Mouse (Mus musculus): ENCODE results near the gene Zfand3.
A peak's percentile ranks its signal among the peaks of the same experiment; 100 is the strongest.

Gene Zfand3

DNA sequence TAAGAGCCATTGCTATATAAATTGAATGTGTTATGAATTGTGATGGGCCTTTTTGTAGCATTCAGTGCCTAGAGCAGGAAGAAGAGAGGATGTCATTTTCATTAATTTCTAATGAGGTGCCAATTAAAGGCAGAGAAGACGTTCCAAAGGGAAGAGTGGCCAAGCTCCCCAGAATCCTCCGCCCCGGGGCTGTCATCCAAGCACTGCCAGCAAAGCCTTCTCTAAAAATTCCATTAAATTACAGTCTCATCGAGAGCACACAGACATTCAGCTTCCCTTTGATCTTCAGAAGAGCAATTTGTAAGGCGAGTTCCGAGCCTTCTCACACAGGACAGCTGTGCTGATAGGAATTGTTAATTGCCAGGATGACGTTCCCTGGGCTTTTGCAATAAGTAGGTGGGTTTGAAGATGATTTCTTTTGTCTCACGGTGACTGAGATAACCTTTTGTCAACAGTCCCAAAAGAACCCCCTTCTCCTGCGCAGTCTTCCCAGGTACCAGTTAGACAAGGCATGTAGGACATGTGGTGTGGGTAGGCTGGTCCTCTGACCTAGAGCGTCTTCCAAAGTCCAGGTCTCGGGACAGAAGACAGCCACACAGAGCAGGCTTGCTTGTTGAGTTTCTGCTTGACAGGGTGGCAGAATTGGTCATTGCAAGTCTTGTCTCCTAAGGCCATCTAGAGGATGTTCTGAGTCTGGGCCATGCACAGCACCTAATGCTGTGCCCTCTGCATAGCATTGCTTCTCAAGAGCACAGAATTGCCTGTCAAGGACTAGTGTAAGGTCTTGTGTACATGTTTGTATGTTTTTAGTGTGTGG is 190.3 kb downstream of the Zfand3 start:
- DNase-seq (ENCODE audit: low spot score): no peak

DNA sequence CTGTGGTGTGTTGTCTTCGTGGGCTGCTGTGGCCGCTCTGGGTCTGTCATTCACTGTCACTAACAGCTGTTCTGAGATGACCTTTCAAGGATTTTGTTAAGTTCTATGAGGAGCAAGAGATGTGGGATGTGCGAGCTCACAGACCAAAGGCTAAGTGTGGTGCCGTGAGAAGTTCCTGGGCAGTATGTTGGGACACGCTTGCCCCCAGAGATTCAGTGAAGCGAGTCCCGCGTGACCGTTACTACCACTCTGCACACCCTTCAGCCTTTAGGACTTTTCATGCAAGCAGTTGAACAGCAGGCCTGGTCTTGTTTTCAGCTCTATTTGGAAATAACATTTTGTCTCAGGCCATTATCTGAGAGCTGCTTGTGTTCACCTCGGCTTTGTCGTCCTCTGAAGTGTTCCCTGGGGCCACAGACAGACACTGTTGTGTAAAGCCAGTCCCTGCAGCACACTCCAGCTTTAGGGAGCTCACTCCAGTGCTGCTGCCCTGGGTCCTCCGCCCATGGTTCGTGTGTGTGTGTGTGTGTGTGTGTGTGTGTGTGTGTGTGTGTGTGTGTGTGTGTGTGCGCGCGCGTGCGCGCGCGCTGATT is 191.2 kb downstream of the Zfand3 start:
- DNase-seq (ENCODE audit: low spot score): no peak

DNA sequence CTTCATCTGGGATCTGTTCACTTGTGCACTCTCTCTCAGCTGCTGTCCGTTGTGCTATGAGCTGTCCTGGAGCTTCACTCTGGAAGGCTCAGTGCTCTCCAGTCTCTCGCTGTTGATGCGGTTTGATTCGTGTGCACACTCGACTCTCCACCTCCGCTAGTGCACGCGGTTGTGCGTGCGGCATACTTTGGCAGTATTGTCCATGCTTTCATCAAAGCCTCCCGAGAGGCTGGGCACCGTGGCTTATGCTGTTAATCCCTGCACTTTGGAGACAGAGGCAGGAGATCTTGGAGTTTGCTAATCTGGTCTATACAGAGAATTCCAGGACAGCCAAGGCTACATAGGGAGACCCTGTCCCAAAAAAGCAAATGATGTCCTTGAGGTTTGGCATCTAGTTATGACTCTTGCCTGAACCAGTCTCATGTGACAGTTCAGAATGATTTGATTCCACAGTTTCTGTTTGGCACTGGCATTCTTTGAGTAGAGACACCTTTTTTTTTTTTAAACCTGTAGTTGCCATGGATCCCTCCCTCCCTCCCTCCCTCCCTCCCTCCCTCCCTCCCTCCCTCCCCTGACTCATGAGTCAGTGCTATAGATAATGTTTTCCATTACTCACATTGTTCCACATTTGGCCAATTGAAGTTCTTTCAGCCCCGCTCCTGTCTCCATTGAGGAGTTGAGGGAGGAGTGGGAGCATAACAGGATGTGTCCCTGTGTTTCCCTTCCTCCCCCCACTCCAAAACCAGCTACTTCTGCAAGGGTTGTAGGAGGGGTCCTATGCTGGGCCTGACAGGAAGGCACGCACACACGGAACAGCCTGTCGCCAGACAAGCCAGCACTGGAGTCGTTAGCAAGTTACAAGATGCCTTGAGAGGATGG is 192.1 kb downstream of the Zfand3 start:
- DNase-seq (ENCODE audit: low spot score): no peak

DNA sequence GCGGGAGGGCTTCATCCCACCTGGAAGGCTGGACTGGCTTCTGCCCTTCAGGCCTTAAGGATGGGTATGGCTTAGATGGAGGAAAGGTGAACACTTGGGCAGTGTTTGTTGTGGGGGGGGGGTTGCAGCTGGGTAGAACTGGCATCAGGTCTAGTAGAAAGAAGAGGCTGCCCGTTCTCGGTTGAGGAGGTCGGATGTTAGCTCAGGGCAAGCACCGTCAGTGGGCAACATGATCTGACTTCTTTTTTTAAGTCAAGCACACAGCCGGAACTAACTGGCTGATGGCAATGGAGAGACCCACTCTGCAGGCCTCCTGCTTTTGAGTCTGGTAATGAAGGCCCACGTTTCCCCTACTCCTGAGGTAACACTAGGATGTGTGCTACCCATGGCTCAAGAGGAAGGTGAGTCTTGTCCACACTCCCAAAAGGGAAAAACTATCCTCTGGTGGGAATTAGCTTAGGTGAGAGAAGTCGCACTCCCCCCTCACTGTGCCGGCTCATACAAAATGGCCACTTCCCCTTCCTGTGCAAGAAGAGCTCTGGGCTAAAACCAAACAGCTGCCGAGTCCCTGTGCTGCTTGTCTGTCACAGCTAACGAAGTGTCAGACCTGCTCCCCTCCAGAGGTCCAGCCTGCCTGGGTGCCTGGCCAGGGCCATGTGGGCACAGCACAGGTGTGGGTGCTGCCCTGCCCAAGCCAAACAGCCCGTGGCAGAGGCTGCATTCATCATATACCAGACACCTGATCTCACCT is 192.9 kb downstream of the Zfand3 start:
- no peak for DNase-seq (ENCODE audit: low spot score)

DNA sequence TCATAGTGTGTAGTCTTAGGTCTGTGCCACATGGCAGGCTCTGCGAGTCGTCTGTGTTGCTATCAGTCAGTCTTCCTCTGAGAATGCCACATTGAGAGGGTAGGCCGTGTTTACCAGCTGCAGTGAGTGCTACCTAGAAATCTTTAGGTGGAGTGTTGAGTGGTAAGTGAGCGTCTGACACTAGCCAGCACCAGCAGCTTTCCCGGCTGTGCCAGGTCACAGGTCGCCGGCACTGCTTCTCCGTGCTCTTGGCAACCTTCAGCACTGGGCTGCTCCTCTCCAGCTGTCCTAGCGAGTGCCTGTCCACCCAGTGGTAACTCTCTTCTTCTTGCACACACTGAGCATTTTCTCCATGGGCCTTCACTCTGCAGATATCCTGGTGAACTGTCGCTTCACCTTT is 193.9 kb downstream of the Zfand3 start:
- peak; percentile 17 for DNase-seq (ENCODE audit: low spot score)

DNA sequence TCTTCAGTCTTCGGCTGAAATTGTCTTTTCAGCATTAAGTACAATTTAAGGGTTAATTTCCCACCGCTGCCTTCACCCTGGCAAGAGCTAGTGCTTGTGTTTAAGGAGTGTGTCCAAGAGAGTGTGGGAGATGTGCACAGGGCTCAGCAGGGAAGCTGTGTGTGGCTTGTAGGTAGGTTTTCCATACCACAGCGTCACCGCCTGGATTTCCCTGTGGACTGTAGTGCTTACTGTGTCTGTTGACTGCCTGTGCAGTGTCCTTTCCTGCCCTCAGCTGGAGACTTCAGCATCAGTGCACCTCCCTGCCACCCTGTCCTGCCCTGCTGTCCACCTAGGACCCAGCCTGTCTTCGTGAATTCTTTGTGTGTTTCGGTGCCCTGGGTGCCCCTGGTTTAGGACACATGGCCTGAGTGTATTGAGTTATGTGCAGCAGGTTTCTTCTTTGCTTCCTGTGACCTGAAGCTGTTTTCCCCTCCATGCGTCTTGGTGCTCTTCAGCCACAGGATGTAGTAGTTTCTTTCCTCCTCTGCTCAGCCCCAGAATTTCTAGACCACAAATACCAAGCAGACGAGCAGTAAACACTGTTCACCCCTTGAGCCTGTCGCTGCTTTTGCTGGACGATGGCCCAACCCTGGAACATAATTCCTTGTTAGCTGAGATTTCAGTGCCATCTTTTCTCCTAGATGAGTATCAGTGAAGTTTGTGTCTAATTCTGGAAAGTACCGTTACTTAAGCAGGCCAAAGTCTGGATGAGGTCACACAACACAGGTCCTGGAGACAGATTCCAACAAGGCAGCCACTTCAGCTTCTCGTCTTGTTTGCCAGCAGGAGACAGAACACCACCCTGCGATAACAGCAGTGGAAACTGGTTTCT is 195.1 kb downstream of the Zfand3 start:
- peak; percentile 4 for DNase-seq (ENCODE audit: low spot score)

DNA sequence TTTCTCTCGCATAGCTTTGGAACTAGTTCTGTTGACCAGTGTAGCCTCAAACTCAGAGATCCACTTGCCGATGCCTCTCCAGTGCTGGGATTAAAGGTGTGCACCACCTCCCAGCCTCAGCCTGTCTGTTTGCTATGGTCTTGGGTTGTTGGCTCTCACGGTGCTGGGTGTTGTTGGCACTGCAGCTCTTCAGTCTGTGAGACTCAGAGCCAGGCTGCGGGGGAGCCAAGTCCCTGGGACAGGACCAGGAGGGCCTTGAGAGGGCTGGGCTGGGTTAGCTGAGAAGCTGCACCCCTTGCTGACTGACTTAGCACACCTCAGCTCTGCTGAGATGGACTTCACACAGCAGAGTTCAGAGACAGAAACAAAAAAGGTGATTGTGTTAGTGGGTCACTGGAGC is 195.8 kb downstream of the Zfand3 start:
- no peak for DNase-seq (ENCODE audit: low spot score)

DNA sequence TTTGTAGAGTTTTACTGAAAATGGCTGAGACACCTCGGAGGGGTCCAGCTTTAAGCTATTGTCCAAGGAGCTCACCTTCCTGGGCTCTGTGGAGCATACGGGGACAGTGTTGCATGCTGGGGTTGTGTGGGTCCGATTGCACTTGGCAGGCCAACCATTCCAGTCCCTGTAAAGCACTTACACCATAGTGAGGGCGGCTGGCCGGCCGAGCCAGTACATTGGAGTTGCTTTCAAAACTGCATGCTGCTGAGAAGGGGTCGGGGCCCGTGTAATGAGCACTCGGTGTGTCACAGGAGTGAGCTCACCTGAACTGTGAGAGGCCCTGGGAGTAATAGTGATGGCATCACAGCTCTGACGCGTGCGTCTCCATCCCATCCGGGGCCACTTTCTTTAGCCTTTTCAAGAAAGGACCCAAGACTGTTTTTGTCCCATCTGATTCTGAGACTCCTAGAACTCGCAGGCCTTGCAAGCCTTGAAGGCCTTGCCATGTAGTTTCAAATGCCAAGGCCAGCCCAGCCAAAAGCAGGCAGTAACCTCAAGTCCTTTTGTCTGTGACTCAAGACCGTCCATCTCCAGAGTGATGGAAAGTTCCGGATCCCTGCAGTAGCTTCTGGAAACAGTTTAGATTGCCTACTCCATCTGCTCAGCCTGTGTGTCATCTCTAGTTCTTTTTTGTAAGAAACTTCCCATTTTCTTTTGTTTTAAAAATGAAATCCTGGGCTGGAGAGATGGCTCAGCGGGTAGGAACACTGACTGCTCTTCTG is 200.7 kb downstream of the Zfand3 start:
- no peak for DNase-seq (ENCODE audit: low spot score)

DNA sequence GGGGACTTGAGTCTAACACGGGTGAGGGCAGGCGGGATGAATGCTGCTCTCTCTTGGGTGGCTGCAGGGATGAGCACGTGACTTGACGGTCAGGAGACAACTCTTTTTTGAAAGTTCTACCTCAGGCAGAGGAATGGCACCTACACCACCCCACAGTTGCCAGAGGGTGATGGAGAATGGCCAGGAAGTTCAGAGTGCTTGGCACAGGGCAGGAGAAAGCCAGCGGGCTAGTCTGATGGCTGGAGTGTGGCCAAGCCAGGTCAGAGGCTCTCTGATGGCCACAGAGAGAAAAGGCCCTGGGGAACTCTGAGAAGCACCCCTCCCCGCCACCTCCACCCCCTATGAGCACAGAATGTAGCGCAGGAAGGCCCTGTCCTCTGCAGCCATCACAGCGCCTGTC is 205.7 kb downstream of the Zfand3 start:
- no peak for DNase-seq (ENCODE audit: low spot score)

DNA sequence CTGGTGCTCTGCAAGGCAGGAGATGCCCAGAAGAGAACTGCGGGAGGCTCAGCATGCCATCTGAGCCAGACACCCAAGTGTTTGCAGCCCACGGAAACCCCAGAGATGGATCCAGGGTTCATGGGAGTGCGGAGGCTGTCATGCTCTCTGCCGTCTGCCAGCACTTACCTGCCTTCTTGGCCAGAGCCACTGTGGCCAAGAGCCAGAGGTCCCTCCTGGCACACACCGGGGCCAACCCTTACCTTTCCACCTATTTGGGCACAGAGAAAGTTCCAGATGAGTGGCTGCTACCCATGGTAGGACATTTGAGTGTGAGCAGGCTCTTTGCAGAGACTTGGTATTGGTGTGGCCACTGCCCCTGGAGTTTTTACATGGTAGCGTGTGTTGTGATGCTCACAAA is 206.4 kb downstream of the Zfand3 start:
- no peak for DNase-seq (ENCODE audit: low spot score)

DNA sequence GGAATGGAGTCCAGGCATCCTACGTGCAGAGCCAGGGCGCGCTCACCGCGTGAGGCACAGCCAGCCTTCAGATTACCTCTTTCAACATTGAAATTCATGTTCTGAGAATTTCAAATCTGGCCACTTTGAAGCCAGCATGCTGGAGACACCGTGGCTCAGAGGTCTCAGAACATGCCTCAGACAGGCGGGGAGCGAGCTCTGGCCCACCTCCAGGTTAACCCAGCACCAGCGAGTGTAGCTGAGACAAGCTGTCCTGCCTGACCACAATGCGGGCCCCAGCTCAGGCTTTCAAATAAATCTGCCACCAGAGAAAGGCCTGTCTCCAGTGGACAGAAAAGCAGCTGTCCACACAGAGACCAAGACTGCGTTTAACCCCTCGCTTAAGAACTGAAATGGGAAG is 208.1 kb downstream of the Zfand3 start:
- no peak for DNase-seq (ENCODE audit: low spot score)

DNA sequence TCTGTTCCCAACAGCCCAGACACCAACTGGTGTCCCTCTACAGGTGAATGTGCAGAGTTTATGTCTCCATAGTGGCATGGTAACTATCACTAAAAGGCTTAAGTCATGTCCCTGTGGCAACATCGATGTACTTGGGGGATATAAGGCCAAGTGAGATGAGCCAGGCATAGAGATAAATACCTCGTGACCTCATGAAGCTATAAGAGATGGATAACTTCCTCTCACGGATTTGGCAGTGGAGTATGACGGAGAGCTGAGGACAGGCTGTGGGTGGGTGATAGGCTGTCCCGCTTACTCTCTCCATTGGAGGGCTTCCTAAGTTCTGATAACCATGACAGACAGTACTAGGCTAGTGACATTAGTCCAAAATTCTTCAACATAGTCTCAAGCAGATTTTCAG is 208.8 kb downstream of the Zfand3 start:
- no peak for DNase-seq (ENCODE audit: low spot score)

DNA sequence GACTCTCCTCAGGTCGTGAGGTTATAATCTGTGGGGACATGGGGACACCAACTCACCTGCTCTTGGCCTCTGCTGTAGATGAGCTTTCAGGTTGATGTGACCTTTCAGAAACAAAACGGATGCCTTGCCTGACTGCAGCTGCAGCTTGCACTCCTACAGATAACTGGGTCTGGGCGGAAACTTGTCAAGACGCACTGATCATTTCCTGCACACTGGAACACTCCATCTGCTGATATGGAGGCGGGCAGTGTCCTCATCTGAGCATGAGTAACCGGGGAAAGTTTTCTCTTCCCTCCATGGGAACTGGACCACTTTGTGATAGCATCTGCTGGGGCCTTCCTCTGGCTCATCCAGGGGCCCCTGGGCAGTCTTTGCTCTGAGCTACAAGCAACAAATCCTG is 209.9 kb downstream of the Zfand3 start:
- no peak for DNase-seq (ENCODE audit: low spot score)

DNA sequence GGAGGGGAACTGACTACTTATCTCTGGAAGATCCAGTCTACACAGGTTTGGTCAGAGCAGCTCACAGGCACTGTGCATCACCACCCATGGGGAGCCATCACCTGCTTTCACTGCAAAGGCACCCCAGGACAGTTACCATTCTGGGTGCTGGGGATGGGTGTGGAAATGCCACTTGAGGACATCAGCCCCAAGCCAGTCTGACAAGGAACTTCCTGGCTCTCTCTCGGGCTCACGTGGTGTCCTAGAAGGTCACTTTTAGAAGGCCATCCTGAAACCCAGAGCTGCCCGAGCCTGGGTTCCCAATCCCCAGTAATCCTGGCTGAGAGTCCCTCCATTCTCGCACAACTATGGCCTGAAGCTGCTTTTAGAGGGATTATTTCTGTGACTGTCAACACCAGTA is 211.2 kb downstream of the Zfand3 start:
- DNase-seq (ENCODE audit: low spot score): no peak

DNA sequence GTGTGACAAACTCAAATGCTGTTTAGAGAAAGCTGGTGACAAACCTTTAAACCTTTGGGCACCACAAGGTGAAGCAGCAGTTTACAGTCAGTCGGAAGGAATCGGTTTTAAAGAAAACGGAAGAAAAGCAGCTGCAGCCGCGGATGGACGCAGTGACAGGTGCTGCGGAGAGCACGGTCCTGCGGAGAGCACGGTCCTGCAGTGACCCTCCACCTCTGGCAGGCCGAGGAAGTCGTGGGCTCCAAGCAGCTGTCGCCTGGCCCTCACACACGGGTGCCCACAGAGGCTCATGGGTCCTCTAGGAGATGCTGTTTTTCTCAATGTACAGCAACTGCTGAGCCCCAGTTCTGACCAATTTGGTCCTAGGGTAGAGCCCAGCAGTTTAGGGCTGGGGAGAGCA is 217.1 kb downstream of the Zfand3 start:
- DNase-seq (ENCODE audit: low spot score): no peak

DNA sequence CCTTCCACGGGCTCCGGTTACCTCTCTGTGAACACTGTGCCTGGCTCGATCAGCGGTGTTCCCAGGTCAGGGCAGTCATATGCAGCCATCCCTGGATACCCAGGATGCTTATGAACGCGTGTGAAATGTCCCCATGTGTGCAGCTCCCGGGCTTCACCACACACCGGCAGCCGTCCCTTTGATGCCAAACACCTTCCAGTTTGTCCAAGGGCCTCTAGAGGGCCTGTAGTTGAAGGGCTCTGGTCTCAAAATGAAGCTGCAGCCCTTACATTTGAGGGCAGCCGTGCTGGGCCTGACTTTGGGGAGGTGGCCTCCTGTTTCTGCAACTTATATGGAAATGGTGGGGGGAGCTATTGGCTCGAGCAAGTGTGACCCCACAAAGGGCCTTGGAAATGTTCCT is 217.8 kb downstream of the Zfand3 start:
- DNase-seq (ENCODE audit: low spot score): no peak

DNA sequence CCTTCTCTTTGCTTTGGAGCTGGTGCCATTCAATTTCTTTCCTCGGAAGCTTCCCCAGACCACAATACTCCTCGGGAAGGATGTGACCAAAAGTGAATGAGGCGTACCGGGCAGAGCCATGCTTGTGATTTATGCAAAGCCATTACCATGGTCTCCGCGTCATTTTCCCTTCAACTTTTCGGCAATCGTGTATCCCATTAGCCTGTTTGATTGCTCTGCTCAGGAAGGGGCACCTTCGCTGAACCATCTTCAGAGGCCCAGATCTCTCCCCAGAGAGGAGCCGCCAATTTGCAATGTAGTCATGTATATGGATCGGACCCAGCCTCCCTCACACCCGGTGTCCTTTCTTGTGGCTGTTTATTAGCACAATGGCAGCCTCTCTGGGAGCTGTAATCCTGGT is 218.3 kb downstream of the Zfand3 start:
- no peak for DNase-seq (ENCODE audit: low spot score)

DNA sequence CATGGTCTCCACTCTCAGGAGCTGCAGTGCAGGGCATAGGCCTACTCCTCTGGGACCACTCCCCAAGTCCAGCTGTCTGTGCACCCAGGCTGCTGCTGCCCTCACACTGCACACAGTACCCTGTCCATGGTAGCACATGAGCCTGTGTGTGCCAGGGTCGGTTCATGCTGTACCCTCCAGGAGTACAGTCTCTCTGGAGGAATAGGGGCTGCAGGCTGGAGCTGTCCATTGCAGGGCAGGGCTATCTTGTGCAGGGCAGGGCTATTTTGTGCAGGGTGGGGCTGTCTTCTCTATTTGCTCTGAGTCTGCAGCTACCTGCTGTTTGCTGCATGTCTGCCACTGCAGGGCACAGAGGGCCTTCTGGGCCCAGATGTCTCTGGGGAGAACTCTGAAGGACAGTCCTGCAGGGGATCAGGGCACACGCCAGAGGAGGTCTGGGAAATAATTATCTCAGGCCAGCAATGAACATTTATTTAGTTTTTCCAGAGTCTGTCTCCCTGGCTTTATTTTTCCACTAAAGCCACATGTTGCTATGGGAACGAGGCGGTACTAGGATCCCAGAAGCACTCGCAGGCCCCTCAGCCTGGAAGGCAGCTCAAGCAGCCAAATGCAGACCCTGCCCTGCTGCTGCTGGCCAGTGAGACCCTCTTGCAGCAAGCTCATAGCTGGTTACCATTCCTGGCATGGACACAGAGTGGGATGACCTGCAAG is 220.7 kb downstream of the Zfand3 start:
- no peak for DNase-seq (ENCODE audit: low spot score)

DNA sequence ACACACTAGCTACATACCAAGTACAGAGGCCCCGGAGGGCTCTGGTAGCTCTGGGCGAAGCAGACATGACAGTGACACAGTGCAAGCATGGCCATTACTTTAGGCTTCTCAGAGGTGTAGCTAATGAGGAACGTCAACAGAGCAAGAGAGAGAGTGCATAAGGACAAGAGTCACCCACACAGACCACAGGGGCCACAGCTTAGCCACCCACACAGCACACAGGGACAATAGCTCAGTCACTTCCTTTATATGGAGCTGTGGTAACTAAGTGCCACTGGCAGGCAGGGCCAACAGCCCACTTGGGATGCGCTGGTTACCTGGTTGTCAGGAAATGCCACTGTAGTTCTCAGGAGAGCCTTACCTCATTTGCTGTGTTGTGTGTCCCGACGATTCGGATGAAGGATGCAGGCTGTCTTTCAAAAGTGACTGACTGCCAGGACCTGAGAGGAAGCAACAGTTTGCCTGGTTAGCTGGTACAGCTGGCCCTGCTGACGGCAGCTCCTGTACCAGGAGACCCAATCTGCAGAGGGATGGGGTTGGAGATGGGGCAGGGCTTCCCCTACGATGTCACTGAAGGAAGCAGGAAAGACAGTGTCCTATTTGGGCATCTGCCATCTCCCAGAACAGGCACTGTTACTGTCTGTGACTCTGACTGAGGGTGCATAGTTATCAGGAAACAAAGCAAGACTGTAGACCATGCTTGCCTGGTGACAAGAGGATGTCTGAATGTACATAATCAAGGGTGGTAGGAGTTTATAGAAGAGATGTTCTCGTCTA is 224.1 kb downstream of the Zfand3 start:
- DNase-seq (ENCODE audit: low spot score): no peak

Data from ovary, postnatal 36 days (tissue).